Mouse (Mus musculus) heart, postnatal 4 days (tissue): ENCODE data around the gene Cutc. TPM values are rescaled to one million over a fixed set of nuclear protein-coding genes. Genes with fewer than 3 reads are reported as not detected.

Source experiments
- DNase-seq: peaks from one replicate; pipeline ENCODE4 v3.0.0; 2021
- total RNA-seq, 2 experiments: library from RNA; stranded (reverse); gene quantifications; 2 replicates each; pipeline ENCODE4 v1.2.3; 2021

The Cutc gene
- total RNA-seq, 2 experiments from 2014 or later = 8.2 to 8.3 TPM

- no peak for DNase-seq
Measured at GRCm38 (mm10) chr19:43795511-43795910, 42.7 kb downstream of the Cutc start.

GRCm38 (mm10) chr19:43797216-43797615 lies 44.4 kb downstream of the Cutc start:
- DNase-seq = no peak

GRCm38 (mm10) chr19:43801427-43802051 lies 48.7 kb downstream of the Cutc start:
- no peak for DNase-seq

- DNase-seq = no peak
Measured at GRCm38 (mm10) chr19:43803866-43804265, 51.1 kb downstream of the Cutc start.

GRCm38 (mm10) chr19:43809331-43809730 lies 56.5 kb downstream of the Cutc start:
- DNase-seq = no peak

- DNase-seq = no peak
Measured at GRCm38 (mm10) chr19:43811419-43811818, 58.6 kb downstream of the Cutc start.

- DNase-seq = no peak
Measured at GRCm38 (mm10) chr19:43813315-43813714, 60.5 kb downstream of the Cutc start.

- DNase-seq = peak; percentile 15
Measured at GRCm38 (mm10) chr19:43815661-43816414, 63.0 kb downstream of the Cutc start.

Other genes with a start within 250 kb of the Cutc start
- 100 to 1,000 TPM; 341 to 353 TPM for gene Got1, start 228.4 kb upstream of the Cutc start, total RNA-seq
- gene Nkx2-3, start 140.7 kb upstream of the Cutc start, total RNA-seq = not detected
- 10 to 100 TPM; 23.3 to 24.0 TPM for gene Slc25a28, start 78.1 kb upstream of the Cutc start, total RNA-seq
- 1 to 10 TPM; 6.5 to 6.9 TPM for gene Entpd7, start 63.3 kb upstream of the Cutc start, total RNA-seq
- 10 to 100 TPM; 35.7 to 36.0 TPM for gene Cox15, start within 50 bp of the Cutc start, total RNA-seq
- gene Abcc2, start 29.2 kb downstream of the Cutc start, total RNA-seq = not detected
- gene Dnmbp, start 187.2 kb downstream of the Cutc start, total RNA-seq = 10 to 100 TPM; 12.5 to 13.6 TPM
- not detected for gene Cpn1, start 233.6 kb downstream of the Cutc start, total RNA-seq